Mouse (Mus musculus) heart, adult 8-10 months (tissue): ENCODE measurements around the gene Tecr. TPM values are rescaled to one million over a fixed set of nuclear protein-coding genes. Genes with fewer than 3 reads are reported as not detected.
A peak's percentile ranks its signal among the peaks of the same experiment; 100 is the strongest.

Source experiments
- DNase-seq: peaks from one replicate; pipeline ENCODE4 v3.0.0; 2022; ENCODE audit warnings: low spot score
- total RNA-seq, 4 experiments: library from RNA; stranded (reverse); gene quantifications; 2 replicates each; pipeline ENCODE4 v1.2.4; 2022

Gene Tecr
- total RNA-seq, 4 experiments from 2014 or later, result 539 to 688 (median 589) TPM

GRCm38 (mm10) chr8:83566469-83567395 is 41.0 kb downstream of the Tecr start, which contains the start of gene Ndufb7:
Gene Ndufb7, plus strand, starts transcription at chr8:83566671.
- DNase-seq, result peak; percentile 95

GRCm38 (mm10) chr8:83565731-83566375 is 41.9 kb downstream of the Tecr start:
- DNase-seq, result no peak

GRCm38 (mm10) chr8:83563246-83563645 is 44.5 kb downstream of the Tecr start:
- DNase-seq, result no peak

GRCm38 (mm10) chr8:83562669-83563068 is 45.1 kb downstream of the Tecr start:
- DNase-seq, result no peak

- DNase-seq, result no peak
Observed at GRCm38 (mm10) chr8:83535736-83536135, 72.0 kb downstream of the Tecr start, which contains the start of gene Olfr370. Gene Olfr370, plus strand, starts transcription at chr8:83535780.

GRCm38 (mm10) chr8:83534802-83535201 is 73.0 kb downstream of the Tecr start:
- no peak for DNase-seq

Other genes starting within 250 kb of the Tecr start
- gene Clgn, start 218.1 kb downstream of the Tecr start, total RNA-seq, result not detected
- 10 to 100 TPM; 42.9 to 54.7 (median 51.4) TPM for gene Scoc, start 149.6 kb downstream of the Tecr start, total RNA-seq
- gene Olfr370, start 72.2 kb downstream of the Tecr start, total RNA-seq, result not detected
- 100 to 1,000 TPM; 561 to 765 (median 683) TPM for gene Ndufb7, start 41.3 kb downstream of the Tecr start, total RNA-seq
- 10 to 100 TPM; 11.0 to 14.2 (median 12.6) TPM for gene Dnajb1, start 222 bp upstream of the Tecr start, total RNA-seq
- 10 to 100 TPM; 21.4 to 25.1 (median 23.3) TPM for gene Gipc1, start 44.7 kb upstream of the Tecr start, total RNA-seq
- under 1 TPM; 0.17 to 0.57 (median 0.26) TPM for gene Ptger1, start 58.7 kb upstream of the Tecr start, total RNA-seq
- 10 to 100 TPM; 44.0 to 47.6 (median 46.6) TPM for gene Pkn1, start 91.2 kb upstream of the Tecr start, total RNA-seq
- gene Ddx39, start 107.2 kb upstream of the Tecr start, total RNA-seq, result 10 to 100 TPM; 14.2 to 17.0 (median 15.4) TPM
- gene Adgre5, start 133.4 kb upstream of the Tecr start, total RNA-seq, result 10 to 100 TPM; 42.4 to 50.4 (median 43.5) TPM